In genomic region chr3:58247989-58248388, GRCm38 (mm10) we compare ENCODE assay signal across 16 mouse cellular contexts.
"Had no signal": no experiment of that assay in that cellular context is flagged by ENCODE, and none has a peak within 500 bp of the region (broad histone marks: within the 10 kb centered on the region; RNA-seq: fewer than 3 reads in every experiment).

No protein-coding gene starts in this region.

- H3K4me2 ChIP-seq: neural tube, embryonic 13.5 days; neural tube, embryonic 15.5 days; stomach, embryonic 15.5 days had no signal

- DNase-seq: retina, postnatal 1 day; right cerebral cortex, adult 18-20 months; right cerebral cortex, postnatal 14 days; right cerebral cortex, postnatal 25 days; right cerebral cortex, postnatal 4 days; spleen, adult 18-20 months; thymus, adult 18-20 months; thymus, adult 2 months; thymus, postnatal 14 days; thymus, postnatal 25 days; thymus, postnatal 36 days; thymus, postnatal 4 days had no signal

- H3K9me3 ChIP-seq: neural tube, embryonic 13.5 days; neural tube, embryonic 15.5 days; stomach, embryonic 15.5 days had no signal

- H3K27me3 ChIP-seq: neural tube, embryonic 13.5 days; neural tube, embryonic 15.5 days; stomach, embryonic 15.5 days had no signal

- H3K36me3 ChIP-seq: neural tube, embryonic 13.5 days; neural tube, embryonic 15.5 days; stomach, embryonic 15.5 days had no signal

- H3K27ac ChIP-seq: neural tube, embryonic 13.5 days; neural tube, embryonic 15.5 days; stomach, embryonic 15.5 days; stomach, postnatal 0 days had no signal

- H3K4me3 ChIP-seq: neural tube, embryonic 13.5 days; neural tube, embryonic 15.5 days; stomach, embryonic 15.5 days had no signal

- H3K4me1 ChIP-seq: neural tube, embryonic 15.5 days; stomach, embryonic 15.5 days had no signal

- H3K9ac ChIP-seq: neural tube, embryonic 13.5 days; neural tube, embryonic 15.5 days; stomach, embryonic 15.5 days had no signal
